Mouse (Mus musculus): ENCODE data around the gene Myh15.
A peak's percentile ranks its signal among the peaks of the same experiment; 100 is the strongest.

Myh15 gene

DNA sequence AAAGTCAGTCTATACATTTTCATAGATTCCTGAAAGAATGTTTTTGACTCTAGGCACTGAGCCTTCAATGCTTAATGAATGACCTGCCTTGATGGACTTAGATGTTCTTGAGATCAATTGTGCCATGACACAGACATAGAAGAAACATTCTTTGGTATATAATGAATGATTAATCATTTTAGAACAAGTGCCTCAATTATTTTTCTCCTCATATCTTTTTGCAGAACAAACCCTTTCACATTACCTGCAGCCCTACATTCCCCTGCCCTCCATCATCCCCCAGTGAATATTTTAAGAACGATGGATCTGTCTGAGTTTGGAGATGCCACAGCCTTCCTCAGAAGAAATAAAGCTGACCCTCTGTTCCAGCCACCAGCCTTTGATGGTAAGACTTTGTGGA lies at the start of gene Myh15:
Myh15 (plus strand) TSS at position 301 of the 400 bp plus-strand sequence.
- no peak for ATAC-seq (ENCODE audit: low TSS enrichment)

DNA sequence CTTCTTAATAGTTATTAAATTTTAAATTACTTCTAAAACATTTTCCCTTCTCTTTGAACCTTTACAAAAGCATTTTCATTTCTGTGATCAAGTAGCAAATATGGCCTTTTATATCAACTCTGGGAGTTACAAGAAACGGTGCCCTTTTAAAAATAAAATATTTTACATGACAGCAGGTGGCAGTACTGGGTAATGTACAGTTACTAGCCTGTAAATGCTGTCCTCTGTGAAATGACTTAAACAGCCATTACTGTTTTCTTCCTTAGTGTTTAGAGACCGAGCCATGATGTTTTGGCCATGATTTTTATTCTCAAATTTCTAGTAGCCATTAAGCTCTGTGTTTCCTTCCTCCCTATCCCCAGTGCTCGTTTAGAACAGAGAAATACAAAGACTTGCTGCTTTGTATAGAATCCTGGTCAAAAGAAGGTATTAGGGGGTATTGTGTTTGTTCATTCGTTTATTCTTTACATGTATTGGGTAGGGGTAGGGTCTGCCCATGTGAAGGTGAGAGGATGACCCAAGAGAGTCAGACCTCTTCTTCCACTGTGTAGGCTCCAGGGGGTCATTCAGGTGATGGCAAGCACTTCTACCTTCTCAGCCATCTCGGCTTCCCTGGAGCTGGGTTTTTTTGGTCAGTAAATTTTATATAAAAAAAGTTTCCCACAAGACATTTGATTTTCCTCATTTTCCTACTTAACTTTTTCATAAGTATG lies 40.5 kb upstream of the Myh15 start:
- peak; percentile 91 for ATAC-seq (ENCODE audit: low TSS enrichment)

DNA sequence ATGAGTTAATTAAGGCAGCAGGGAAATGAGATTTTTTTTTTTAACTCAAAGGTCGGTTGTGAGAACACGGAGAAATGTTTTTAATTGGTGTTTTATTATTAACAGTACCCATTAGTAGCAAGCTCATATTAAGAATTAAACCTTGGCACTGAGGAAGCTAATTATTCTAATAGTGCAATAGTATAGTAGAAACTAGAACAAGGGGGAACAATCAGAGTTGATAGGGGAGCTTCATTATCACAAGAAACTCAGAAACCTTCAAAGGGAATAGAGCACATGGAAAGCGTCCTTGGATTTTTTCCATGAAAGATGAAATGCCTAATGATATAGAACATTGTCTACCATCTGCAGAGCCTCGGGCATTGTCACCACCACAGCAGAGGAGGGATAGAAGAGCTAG lies 21.4 kb upstream of the Myh15 start:
- ATAC-seq (ENCODE audit: low TSS enrichment) = no peak

DNA sequence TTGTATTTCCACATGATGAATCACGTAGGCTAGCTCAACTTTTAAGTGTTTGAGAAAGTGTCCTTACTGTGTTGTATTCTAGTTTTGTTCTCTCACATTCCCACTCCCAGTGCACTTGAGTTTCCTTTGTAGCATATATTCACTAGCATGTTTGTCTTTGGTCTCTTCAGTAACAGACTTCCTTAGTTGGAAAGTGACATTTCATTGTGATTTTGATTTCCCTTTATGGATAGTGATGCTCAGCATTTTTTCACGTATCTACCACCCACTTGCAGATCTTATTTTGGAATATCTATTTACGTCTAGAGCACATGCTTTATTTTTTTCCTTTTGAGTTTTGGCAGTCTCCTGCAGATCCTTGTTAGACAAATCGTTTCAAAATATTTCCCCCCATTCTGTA lies 19.5 kb upstream of the Myh15 start:
- ATAC-seq (ENCODE audit: low TSS enrichment) = peak; percentile 97

DNA sequence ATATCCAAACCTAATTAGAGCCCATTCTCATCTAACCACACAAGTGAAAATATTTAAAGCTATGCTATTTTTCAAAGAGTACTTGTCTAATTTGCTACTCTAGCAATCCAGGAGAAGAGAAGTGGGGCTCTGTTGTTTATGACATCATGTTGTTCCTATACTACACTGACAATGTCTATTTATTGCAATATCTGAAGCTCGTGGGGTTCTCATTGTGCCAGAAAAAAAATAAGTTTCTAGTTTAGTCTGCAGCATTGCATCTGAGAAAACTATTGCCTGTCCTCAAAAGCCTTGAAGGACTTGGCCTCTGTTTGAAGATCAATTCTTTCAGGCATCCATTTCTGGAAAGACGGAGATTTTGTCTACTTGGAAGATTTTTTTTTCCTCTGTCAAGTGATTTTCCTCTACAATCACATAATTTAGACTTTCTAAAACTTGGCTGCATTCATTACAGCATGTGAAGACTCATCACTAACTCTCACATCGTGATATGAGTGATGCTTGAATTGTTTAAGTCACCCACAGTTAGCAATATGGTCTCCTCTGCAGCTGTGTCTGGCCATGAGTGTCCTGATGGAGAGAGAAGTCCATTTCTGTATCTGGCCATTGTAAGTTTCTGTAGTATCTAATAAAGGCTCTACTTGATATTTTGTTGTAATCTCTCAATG lies 16.6 kb upstream of the Myh15 start:
- ATAC-seq (ENCODE audit: low TSS enrichment) = peak; percentile 64

DNA sequence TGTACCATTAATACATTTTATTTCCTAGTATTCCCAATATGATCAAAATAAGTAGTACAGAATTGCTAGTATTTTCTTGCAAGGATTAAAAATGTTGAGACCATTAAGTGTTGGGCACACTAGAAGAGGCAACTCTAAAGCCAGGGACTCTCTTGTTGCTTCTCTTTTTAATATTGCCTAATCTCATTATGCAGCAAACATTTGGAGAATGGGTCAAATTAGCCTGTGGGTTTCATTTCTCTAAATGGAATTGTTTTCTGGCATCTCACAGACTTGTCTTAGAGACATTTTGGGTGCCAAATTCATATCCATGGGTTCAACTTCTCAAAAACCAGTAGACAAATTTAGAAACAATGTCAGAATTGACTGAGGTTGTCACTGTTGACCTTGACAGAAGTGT lies 8.1 kb upstream of the Myh15 start:
- no peak for ATAC-seq (ENCODE audit: low TSS enrichment)

DNA sequence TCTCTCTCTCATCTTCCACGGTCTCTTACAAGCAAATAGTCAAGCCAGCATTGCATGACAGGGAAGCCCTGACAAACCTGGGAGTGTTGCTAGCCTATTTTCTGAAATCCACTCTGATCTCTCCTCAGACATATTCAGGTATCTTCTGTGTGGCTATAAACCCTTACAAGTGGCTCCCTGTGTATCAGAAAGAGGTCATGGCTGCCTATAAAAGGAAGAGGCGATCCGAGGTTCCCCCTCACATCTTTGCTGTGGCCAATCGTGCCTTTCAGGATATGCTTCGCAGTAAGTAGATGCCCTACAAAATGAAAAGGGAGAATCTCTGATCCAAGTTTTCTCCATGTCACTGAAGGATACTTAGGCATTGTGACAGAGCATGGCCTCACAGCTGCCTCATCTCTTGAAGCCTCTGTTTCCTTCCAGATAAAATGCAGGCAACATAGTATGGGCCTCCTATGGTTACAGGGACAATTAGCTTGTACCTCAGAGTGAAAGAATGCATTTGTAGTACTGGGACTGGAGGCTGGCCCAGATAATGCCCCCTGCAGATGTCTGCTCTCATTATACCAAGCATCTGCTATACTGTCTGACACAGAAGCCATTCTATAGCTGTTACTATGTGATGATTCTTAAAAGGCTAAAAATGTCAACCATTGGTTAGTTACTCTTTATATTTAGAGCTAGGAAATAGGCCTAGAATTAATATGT lies 12.1 kb downstream of the Myh15 start:
- no peak for ATAC-seq (ENCODE audit: low TSS enrichment)

DNA sequence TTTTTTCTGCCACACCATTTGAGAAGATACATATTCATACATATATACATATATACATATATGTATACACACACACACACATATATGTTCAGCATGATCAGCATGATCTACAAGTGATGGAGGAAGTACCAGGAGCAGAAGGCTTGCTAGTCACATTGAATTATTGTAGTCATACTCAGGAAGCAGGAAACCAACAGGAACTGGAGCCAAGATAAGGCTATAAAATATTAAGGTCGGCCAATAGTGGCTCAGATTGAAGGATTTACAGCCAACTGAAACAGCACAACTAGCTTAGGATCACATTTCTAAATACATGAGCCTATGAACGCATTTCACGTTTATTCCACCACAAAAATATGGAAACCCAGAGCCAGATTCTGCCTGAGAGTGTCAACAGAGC lies 14.0 kb downstream of the Myh15 start:
- ATAC-seq (ENCODE audit: low TSS enrichment) = no peak

DNA sequence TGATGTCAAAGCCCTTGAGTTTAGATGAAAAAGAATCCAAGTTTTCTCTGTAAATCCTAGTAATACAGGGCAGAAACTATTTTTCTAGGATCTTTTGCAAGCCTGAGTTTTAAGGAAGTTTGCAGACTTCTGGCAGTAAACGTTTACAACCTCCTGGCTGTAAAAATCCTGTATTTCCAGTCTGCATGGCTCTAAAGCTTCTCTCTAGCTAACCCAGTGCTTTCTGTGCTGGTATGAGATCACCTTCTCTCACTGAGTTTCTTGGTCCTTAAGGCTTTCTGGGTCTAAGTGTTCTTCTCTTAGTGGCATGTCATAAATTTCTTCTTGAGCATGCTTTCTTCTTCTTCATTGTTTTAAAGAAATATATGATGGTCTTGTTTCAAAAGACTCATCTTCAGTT lies 70.7 kb downstream of the Myh15 start:
- ATAC-seq (ENCODE audit: low TSS enrichment) = no peak

DNA sequence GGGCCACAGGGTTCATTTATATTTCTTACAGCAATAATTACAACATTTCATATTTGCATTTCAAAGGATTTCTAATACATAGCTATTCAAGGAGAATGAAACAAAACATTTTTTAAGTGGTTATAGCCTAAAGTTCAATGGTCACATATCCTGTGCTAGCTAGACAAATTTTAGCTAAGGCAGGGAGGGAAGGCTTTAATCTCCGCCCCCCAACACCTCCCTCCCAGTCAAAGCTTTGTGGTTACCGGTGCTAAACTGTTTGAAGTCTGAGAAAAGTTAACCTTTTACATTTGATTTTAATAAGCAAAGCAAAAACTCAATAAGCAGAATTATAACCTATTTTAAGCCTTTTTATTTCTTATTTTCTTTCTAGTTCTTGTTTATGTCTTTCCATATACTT lies 98.9 kb downstream of the Myh15 start:
- ATAC-seq (ENCODE audit: low TSS enrichment) = no peak

DNA sequence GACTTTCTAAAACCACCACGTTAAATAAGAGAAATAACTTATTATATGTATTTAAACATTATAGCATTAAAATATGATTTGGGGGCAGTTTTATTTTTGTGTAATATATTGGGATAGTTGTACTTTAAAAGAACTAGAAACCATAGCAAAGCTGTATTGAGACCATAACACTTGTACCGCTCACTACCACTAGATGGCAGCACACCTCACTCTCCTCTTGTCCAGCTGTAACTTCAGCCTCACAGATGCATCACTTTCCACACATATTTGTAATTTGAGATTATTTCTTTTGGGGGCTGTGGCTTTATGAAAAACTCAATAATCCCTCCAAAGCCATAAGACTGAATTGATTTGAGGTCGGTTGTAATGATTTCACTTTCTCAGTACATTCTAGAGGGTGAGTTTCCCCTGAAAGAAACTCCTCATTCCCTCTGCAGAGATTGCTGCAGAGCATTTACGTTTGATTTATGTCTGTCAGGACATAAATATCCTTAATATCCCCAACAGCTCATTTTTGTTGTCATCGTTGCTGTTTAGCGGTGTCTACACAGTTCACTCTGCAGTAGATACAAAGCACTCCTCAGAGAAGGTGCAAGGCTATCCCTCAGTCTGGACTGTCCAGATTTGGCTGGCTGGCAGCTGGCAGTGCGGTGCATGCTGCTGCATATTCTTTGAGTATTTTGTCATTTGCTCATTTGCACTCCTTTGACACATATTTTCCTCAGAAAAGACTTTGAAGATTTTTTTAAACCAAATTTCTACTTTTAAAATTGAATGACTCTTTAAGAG lies 107.3 kb downstream of the Myh15 start:
- ATAC-seq (ENCODE audit: low TSS enrichment) = peak; percentile 77

DNA sequence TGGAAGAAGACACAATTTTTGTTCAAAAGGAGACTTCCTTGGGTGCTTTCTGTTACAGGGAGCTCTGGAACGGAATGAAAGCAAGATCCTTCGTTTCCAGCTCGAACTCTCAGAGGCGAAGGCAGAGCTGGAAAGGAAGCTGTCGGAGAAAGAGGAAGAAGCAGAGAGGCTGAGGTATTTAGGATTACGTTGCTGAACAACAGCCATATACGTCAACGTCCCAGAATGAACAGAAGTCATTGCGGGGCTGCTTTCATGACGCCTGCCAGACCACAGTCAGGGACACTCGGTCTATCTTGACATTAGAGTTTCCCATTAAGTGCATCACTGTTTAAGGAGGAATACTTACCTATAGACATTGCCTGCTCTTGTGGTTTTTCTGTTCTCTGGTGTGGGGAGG lies 108.4 kb downstream of the Myh15 start:
- no peak for ATAC-seq (ENCODE audit: low TSS enrichment)

DNA sequence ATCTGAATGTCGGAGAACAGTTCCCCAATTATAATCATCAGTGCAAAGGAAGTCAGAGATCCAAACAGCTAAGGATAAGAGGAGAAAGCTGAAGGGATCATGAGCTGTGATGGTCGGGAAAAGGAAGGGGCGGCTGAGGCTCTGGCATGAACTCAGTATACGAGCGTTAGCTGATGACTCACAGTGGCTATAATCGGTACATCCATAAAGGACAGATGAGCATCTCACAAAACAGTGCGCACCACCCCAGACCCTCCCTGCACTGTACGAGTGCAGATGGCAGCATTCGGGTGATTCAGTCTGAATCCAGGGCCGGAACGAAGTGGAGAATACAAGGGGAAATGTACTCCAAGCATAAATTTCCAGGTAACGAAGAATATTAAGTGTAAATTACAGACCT lies 110.0 kb downstream of the Myh15 start:
- ATAC-seq (ENCODE audit: low TSS enrichment) = peak; percentile 94

DNA sequence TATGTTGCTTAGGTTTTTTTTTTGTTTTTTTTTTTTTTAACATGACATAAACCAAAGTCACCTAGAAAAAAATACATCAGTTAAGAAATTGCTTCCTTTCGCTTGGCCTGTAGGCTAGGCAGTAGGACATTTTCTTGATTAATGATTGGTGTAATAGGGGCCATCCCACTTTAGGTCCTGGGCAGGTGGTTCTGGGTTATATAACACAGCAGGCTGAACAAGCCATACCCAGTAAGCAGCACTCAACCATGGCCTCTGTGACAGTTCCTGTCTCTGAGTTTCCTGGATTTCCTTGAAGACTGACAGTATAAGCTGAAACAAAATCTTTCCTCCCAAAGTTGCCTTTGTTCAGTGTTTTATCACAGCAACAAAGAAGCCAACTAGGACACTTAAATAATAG lies 117.8 kb downstream of the Myh15 start:
- no peak for ATAC-seq (ENCODE audit: low TSS enrichment)

DNA sequence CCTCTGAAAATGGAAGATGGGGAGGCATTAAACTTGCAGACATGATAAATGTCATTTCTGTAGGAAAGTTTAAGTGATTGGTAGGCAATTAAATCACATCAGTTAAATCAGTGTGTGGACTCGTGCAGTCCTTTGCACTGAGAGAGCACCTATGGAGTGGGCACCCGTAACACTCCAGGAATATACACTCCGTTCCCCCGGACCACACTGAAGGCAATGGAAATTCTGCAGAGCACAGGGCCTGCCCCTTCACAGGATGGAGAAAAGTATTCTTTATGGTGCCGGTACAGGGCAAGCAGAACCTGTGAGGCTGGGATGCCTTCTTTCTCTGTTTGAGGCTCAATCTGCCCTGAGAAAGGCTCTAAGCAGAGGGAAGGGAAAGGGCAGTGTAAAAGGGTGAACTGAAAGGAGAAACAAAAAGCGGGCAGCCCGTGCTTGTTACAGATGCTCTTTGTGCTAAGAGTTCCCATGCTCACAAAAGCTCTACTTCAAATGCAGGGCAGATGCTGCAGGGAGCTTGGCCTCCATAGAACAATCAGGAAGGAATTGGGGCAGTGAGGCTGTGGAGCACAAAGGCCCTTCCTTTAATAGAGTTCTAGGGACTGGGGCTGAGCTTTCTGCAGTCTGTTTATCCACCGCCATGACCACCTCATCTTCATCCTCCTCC lies 118.6 kb downstream of the Myh15 start:
- ATAC-seq (ENCODE audit: low TSS enrichment) = peak; percentile 62

DNA sequence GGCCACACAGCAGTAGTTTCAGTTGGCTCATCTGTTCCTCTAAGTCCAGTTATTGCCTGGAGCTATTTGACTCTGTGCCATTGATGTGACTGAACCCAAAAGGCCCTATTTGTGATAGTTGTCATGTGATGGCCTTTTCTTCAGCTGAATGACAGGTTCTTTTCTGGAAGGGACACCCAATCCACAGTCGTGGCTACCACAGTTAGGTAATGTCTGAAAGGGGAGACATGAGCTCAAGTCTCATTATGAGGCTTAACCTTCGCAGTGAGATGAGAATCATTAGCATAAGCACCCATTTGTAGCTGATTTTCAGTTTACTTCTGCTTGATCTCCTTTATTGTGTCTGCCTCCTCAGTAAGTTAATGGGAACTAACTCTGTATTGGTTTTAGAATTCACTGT lies 136.2 kb downstream of the Myh15 start:
- no peak for ATAC-seq (ENCODE audit: low TSS enrichment)

DNA sequence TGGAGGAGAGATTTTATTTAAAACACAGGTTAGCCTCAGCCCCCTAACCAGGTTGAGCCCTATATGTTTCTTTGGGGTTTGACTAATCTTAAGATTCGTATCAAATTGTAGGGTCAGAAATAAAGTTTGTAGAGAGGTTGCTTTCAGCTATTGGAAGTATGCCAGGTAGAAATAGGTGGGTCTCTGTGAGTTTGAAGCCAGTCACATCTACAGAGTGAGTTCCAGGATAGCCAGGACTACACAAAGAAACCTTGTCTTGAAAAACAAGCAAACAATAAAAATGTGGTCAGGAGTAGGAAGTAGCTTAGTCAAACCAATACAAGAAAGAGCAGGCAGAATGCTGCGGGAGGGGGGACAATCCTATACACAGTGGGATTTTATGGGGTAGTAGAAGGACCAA lies 136.7 kb downstream of the Myh15 start:
- ATAC-seq (ENCODE audit: low TSS enrichment) = no peak

DNA sequence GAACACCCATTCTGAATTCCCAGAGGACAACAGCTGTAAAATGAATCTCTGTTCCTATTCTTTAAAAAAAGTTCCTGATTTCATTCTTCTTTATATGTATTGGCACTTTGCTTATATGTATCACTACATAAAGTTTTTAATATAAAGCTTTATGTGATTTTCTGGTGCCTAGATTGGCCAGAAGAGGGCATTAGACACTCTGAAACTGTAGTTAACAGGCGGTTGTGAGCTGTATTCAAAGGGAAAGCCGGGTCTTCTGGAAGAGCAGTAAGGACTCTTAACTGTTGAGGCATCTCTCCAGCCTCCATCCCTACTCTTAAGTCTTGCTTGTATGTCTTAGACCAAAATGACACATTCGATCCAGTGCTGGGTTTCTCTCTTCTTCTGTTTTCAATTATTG lies 139.0 kb downstream of the Myh15 start:
- 0 out of 2 replicates have a peak, but pooled peaks have one; percentile 50 for ATAC-seq (ENCODE audit: low TSS enrichment)

DNA sequence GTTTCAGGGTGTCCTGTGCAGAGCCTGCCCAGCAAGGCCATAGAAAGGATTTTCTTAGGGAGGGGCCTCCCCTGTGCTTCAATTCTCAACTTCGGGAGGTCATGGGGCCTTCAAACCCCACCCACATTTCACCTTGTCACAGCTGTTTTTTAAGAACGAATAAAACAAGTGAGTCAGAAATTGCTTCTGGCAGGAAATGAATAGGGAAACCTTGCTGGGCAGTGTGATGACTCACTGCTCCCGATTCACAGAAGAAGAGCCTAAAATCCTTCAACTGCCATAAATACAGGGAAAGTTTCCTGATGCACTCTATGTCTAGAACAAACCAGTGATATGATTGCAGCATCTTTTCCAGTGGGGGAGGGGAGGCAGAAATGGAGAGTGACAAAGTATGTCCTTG lies 140.7 kb downstream of the Myh15 start:
- ATAC-seq (ENCODE audit: low TSS enrichment) = peak; percentile 92

DNA sequence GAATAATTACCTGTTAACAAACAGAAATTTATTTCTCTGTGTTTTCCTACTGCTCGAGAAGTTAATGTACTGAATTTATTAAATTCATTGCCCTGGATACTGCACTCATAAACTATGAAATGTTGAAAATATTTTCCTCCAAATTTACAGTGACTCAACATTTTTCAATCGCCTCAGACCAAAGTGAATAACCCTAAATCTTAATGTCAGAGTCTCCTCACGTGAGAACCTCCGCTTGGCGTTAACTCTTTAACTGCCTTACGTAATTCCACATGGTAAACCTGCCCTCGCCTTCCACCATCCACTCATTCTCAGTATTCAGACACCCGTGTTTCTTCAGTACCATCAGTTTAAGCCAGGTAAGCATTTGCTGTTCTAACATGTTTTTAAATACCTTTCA lies 166.4 kb downstream of the Myh15 start:
- no peak for ATAC-seq (ENCODE audit: low TSS enrichment)

DNA sequence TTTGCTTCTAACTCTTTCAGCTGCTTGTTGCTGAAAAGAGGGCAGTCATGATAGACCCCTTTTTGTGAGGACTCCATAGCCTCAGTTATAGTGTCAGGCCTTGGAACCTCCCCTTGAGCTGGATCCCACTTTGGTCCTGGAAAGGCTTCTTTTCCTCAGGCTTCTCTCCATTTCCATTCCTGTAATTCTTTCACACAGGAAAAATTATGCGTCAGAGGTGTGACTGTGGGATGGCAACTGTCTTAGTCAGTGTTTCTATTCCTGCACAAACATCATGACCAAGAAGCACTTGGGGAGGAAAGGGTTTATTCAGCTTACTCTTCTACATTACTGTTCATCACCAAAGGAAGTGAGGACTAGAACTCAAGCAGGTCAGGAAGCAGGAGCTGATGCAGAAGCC lies 186.2 kb downstream of the Myh15 start:
- peak; percentile 90 for ATAC-seq (ENCODE audit: low TSS enrichment)
